Mouse (Mus musculus): ENCODE results near the gene 2310030G06Rik.

DNA sequence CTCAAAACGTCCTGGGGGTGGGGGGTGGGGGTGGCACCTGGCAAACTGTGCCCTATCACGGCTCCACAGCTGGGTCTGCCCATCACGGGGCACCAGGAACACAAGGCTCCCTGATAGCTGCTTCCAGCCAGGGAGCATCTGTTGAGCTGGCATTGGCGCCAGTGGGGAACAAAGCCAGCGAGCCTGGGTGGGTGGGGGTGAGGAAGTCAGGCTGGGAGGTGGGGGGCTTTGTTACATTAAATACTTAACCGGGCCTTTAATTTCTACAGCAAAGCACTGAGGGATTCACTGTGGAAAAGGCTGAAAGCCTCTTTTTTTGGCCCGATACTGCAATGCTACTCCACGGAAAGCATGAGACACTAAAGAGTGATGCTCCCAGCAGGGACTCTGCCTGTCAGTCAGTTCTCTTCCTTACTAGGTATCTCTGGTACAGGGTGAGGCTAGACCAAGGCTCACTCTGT is 23.9 kb downstream of the 2310030G06Rik start:
- TF ChIP-seq CTCF (IDR thresholded peaks at IDR 0.05; ENCODE audit: low read depth), result no peak
- TF ChIP-seq EP300 (IDR thresholded peaks at IDR 0.05; ENCODE audit: low read depth), result no peak
